ENCODE assay signal across 25 mouse cellular contexts in genomic region chr14:110472176-110472575, GRCm38 (mm10).
DNase-seq lines count a peak whose midpoint lies in the region; ATAC-seq and TF ChIP-seq lines count a peak whose summit lies in the region.
"Had no signal": no experiment of that assay in that cellular context is flagged by ENCODE, and none has a peak within 500 bp of the region (broad histone marks: within the 10 kb centered on the region; RNA-seq: fewer than 3 reads in every experiment).

No protein-coding gene starts in this region.

- WGBS in hindbrain, embryonic 10.5 days: 62% methylated on average over 3 of the region's 3 CpGs
- 55% methylated on average over 3 of the region's 3 CpGs for WGBS in hindbrain, embryonic 13.5 days
- 49% methylated on average over 3 of the region's 3 CpGs for WGBS in lung, embryonic 14.5 days
- 63% methylated on average over 3 of the region's 3 CpGs for WGBS in lung, postnatal 0 days
- WGBS in lung, embryonic 16.5 days: 44% methylated on average over 3 of the region's 3 CpGs
- 68% methylated on average over 3 of the region's 3 CpGs for WGBS in midbrain, embryonic 11.5 days
- 72% methylated on average over 3 of the region's 3 CpGs for WGBS in midbrain, embryonic 16.5 days

- no peaks in the 10 kb centered on the region for H3K9me3 ChIP-seq in hindbrain, embryonic 10.5 days
- no peaks in the 10 kb centered on the region for H3K9me3 ChIP-seq in hindbrain, embryonic 13.5 days
- no peaks in the 10 kb centered on the region for H3K9me3 ChIP-seq in lung, embryonic 14.5 days (ENCODE audit: low read depth, low read length)
- no peaks in the 10 kb centered on the region for H3K9me3 ChIP-seq in lung, postnatal 0 days (ENCODE audit: low read length)
- H3K9me3 ChIP-seq in lung, embryonic 16.5 days (ENCODE audit: control insufficient read depth, low read length): no peaks in the 10 kb centered on the region
- H3K9me3 ChIP-seq in midbrain, embryonic 11.5 days (ENCODE audit: control insufficient read depth, low read length): no peaks in the 10 kb centered on the region
- no peaks in the 10 kb centered on the region for H3K9me3 ChIP-seq in midbrain, embryonic 16.5 days (replicated peaks; ENCODE audit: control insufficient read depth, low read length, poor library complexity, severe bottlenecking)
- H3K9me3 ChIP-seq: embryonic facial prominence, embryonic 10.5 days; embryonic facial prominence, embryonic 12.5 days; forebrain, embryonic 13.5 days; G1E had no signal

- H3K27me3 ChIP-seq in hindbrain, embryonic 10.5 days (ENCODE audit: insufficient read depth, poor library complexity, severe bottlenecking): no peaks in the 10 kb centered on the region
- H3K27me3 ChIP-seq in hindbrain, embryonic 13.5 days: no peaks in the 10 kb centered on the region
- H3K27me3 ChIP-seq in lung, embryonic 14.5 days (ENCODE audit: insufficient read depth, low read length): no peaks in the 10 kb centered on the region
- no peaks in the 10 kb centered on the region for H3K27me3 ChIP-seq in lung, postnatal 0 days (replicated peaks; ENCODE audit: insufficient read depth, low read length)
- H3K27me3 ChIP-seq in lung, embryonic 16.5 days (ENCODE audit: control insufficient read depth, insufficient read depth, low read depth, low read length): no peaks in the 10 kb centered on the region
- no peaks in the 10 kb centered on the region for H3K27me3 ChIP-seq in midbrain, embryonic 11.5 days (ENCODE audit: control insufficient read depth, insufficient read depth, low read length)
- no peaks in the 10 kb centered on the region for H3K27me3 ChIP-seq in midbrain, embryonic 16.5 days (ENCODE audit: control insufficient read depth, insufficient read depth, low read depth, low read length)
- H3K27me3 ChIP-seq: CH12.LX; embryonic facial prominence, embryonic 12.5 days; forebrain, embryonic 13.5 days; Patski had no signal

- no peak overlapping the region for H3K4me3 ChIP-seq in hindbrain, embryonic 10.5 days
- H3K4me3 ChIP-seq in hindbrain, embryonic 13.5 days: no peak overlapping the region
- H3K4me3 ChIP-seq in lung, embryonic 14.5 days (ENCODE audit: low read depth, low read length): no peak overlapping the region
- H3K4me3 ChIP-seq in lung, postnatal 0 days (ENCODE audit: low read depth, low read length): no peak overlapping the region
- no peak overlapping the region for H3K4me3 ChIP-seq in lung, embryonic 16.5 days (ENCODE audit: low read length)
- no peak overlapping the region for H3K4me3 ChIP-seq in midbrain, embryonic 11.5 days (ENCODE audit: low read depth, low read length)
- no peak overlapping the region for H3K4me3 ChIP-seq in midbrain, embryonic 16.5 days (ENCODE audit: low read depth, low read length)
- H3K4me3 ChIP-seq: embryonic facial prominence, embryonic 10.5 days; embryonic facial prominence, embryonic 12.5 days; forebrain, embryonic 13.5 days had no signal

- ATAC-seq in hindbrain, embryonic 13.5 days (ENCODE audit: low FRiP score): no peak
- ATAC-seq in lung, embryonic 14.5 days (ENCODE audit: insufficient read depth): peak; percentile 49; the same call in 1 of the 2 replicates
- no peak for ATAC-seq in lung, postnatal 0 days
- ATAC-seq in lung, embryonic 16.5 days (ENCODE audit: low read depth): peak; percentile 43
- ATAC-seq in midbrain, embryonic 11.5 days (ENCODE audit: low FRiP score): no peak
- ATAC-seq in midbrain, embryonic 16.5 days: no peak
- ATAC-seq: activated CD4-positive, CD25-positive, alpha-beta regulatory T cell, adult 4 months; CD4-positive, CD25-positive, alpha-beta regulatory T cell, adult 4 months; forebrain, embryonic 13.5 days; Patski had no signal

- TF ChIP-seq EP300 in lung, postnatal 0 days (IDR thresholded peaks at IDR 0.05): no peak

- DNase-seq in hindbrain, embryonic 10.5 days (ENCODE audit: low spot score): no peak
- peak; percentile 62 for DNase-seq in lung, embryonic 14.5 days
- DNase-seq in lung, postnatal 0 days (ENCODE audit: low spot score): no peak
- no peak for DNase-seq in lung, postnatal 10 days
- DNase-seq in midbrain, embryonic 11.5 days (ENCODE audit: low spot score, missing footprints): peak; percentile 81
- DNase-seq: adrenal gland, adult 8-10 months; adrenal gland, postnatal 14 days; adrenal gland, postnatal 36 days; B cell, adult 2 months; cerebellum, adult 11-12 months; cerebellum, adult 2 months; cerebellum, adult 9-10 months; cerebellum, postnatal 10 days; cerebellum, postnatal 25 days had no signal

- H3K36me3 ChIP-seq in hindbrain, embryonic 10.5 days: no peaks in the 10 kb centered on the region
- no peaks in the 10 kb centered on the region for H3K36me3 ChIP-seq in hindbrain, embryonic 13.5 days
- no peaks in the 10 kb centered on the region for H3K36me3 ChIP-seq in lung, embryonic 14.5 days (ENCODE audit: insufficient read depth)
- H3K36me3 ChIP-seq in lung, postnatal 0 days (ENCODE audit: insufficient read depth, low read length): no peaks in the 10 kb centered on the region
- no peaks in the 10 kb centered on the region for H3K36me3 ChIP-seq in lung, embryonic 16.5 days (ENCODE audit: control insufficient read depth, insufficient read depth, low read length)
- H3K36me3 ChIP-seq in midbrain, embryonic 11.5 days (ENCODE audit: control insufficient read depth, insufficient read depth, low read length): no peaks in the 10 kb centered on the region
- no peaks in the 10 kb centered on the region for H3K36me3 ChIP-seq in midbrain, embryonic 16.5 days (ENCODE audit: control insufficient read depth, insufficient read depth, low read length)
- H3K36me3 ChIP-seq: embryonic facial prominence, embryonic 10.5 days; embryonic facial prominence, embryonic 12.5 days; G1E had no signal

- H3K9ac ChIP-seq in hindbrain, embryonic 13.5 days: no peak overlapping the region
- H3K9ac ChIP-seq in lung, embryonic 14.5 days: no peak overlapping the region
- no peak overlapping the region for H3K9ac ChIP-seq in lung, postnatal 0 days (replicated peaks; ENCODE audit: low read depth)
- H3K9ac ChIP-seq in lung, embryonic 16.5 days (ENCODE audit: low read length): no peak overlapping the region
- H3K9ac ChIP-seq in midbrain, embryonic 11.5 days (ENCODE audit: low read length): no peak overlapping the region
- H3K9ac ChIP-seq in midbrain, embryonic 16.5 days (ENCODE audit: low read depth, low read length): no peak overlapping the region
- H3K9ac ChIP-seq: embryonic facial prominence, embryonic 12.5 days; forebrain, embryonic 13.5 days had no signal

- peaks cover 19% of the 10 kb centered on the region for H3K4me1 ChIP-seq in hindbrain, embryonic 10.5 days (replicated peaks)
- H3K4me1 ChIP-seq in hindbrain, embryonic 13.5 days (replicated peaks): peaks cover 5% of the 10 kb centered on the region; the same call in 1 of the 2 replicates
- no peaks in the 10 kb centered on the region; the same call in 1 of the 2 replicates for H3K4me1 ChIP-seq in lung, embryonic 14.5 days (ENCODE audit: insufficient read depth)
- H3K4me1 ChIP-seq in lung, postnatal 0 days (ENCODE audit: insufficient read depth, low read depth, low read length): no peaks in the 10 kb centered on the region
- H3K4me1 ChIP-seq in lung, embryonic 16.5 days (replicated peaks; ENCODE audit: control insufficient read depth, insufficient read depth, low read length): no peaks in the 10 kb centered on the region
- no peaks in the 10 kb centered on the region; the same call in 1 of the 2 replicates for H3K4me1 ChIP-seq in midbrain, embryonic 11.5 days (ENCODE audit: control insufficient read depth, insufficient read depth, low read length)
- H3K4me1 ChIP-seq in midbrain, embryonic 16.5 days (ENCODE audit: control insufficient read depth, insufficient read depth, low read length): no peaks in the 10 kb centered on the region
- H3K4me1 ChIP-seq: embryonic facial prominence, embryonic 12.5 days had no signal

- no peak overlapping the region for H3K4me2 ChIP-seq in hindbrain, embryonic 13.5 days
- no peak overlapping the region for H3K4me2 ChIP-seq in lung, embryonic 14.5 days
- H3K4me2 ChIP-seq in lung, postnatal 0 days (replicated peaks; ENCODE audit: low read depth, low read length): no peak overlapping the region
- H3K4me2 ChIP-seq in lung, embryonic 16.5 days (ENCODE audit: low read depth, low read length): no peak overlapping the region
- no peak overlapping the region for H3K4me2 ChIP-seq in midbrain, embryonic 11.5 days
- no peak overlapping the region for H3K4me2 ChIP-seq in midbrain, embryonic 16.5 days (ENCODE audit: low read length)
- H3K4me2 ChIP-seq: embryonic facial prominence, embryonic 12.5 days; forebrain, embryonic 13.5 days had no signal

- H3K27ac ChIP-seq in hindbrain, embryonic 10.5 days: peak overlapping the region; percentile 70; the same call in 1 of the 2 replicates
- H3K27ac ChIP-seq in hindbrain, embryonic 13.5 days: no peak overlapping the region
- H3K27ac ChIP-seq in lung, embryonic 14.5 days (ENCODE audit: low read depth): 0 out of 2 replicates have a peak overlapping the region, but pooled peaks have one; percentile 46
- no peak overlapping the region for H3K27ac ChIP-seq in lung, postnatal 0 days (ENCODE audit: low read length)
- no peak overlapping the region for H3K27ac ChIP-seq in lung, embryonic 16.5 days (ENCODE audit: low read length)
- no peak overlapping the region for H3K27ac ChIP-seq in midbrain, embryonic 11.5 days (ENCODE audit: low read depth, low read length)
- H3K27ac ChIP-seq in midbrain, embryonic 16.5 days (ENCODE audit: low read length): no peak overlapping the region
- H3K27ac ChIP-seq: embryonic facial prominence, embryonic 10.5 days; embryonic facial prominence, embryonic 12.5 days; forebrain, embryonic 13.5 days had no signal

- no peak for TF ChIP-seq CTCF in lung, embryonic 14.5 days (IDR thresholded peaks at IDR 0.05; ENCODE audit: low read depth)
- no peak for TF ChIP-seq CTCF in lung, postnatal 0 days (IDR thresholded peaks at IDR 0.05)

Comparison
In these comparisons a context has a peak if more than half of its experiments do, and no peak if none do; other contexts are left out.
1. DNase-seq: peak in lung, embryonic 14.5 days (single experiment) and midbrain, embryonic 11.5 days (single experiment); none in hindbrain, embryonic 10.5 days (single experiment), lung, postnatal 0 days (single experiment) and lung, postnatal 10 days (single experiment).
2. H3K27ac ChIP-seq: peak in hindbrain, embryonic 10.5 days (single experiment) and lung, embryonic 14.5 days (single experiment); none in hindbrain, embryonic 13.5 days (single experiment), lung, postnatal 0 days (single experiment), lung, embryonic 16.5 days (single experiment), midbrain, embryonic 11.5 days (single experiment) and midbrain, embryonic 16.5 days (single experiment).
3. ATAC-seq: peak in lung, embryonic 14.5 days (single experiment) and lung, embryonic 16.5 days (single experiment); none in hindbrain, embryonic 13.5 days (single experiment), lung, postnatal 0 days (single experiment), midbrain, embryonic 11.5 days (single experiment) and midbrain, embryonic 16.5 days (single experiment).